Mouse (Mus musculus) left cerebral cortex, adult 2 months (tissue): ENCODE data around the gene Krtap10-10. TPM values are rescaled to one million over a fixed set of nuclear protein-coding genes. Genes with fewer than 3 reads are reported as not detected.
"Not testable (repeated sequence)": the region's sequence is repeated elsewhere in the genome, so short reads cannot be mapped to it uniquely, and the experiment has no call there.

Source experiments
- DNase-seq, 2 experiments: peaks; one replicate each; pipeline ENCODE4 v3.0.0; 2021 to 2022; ENCODE audit warnings: low spot score in 2 of 2, mixed read lengths in 1 of 2; ENCODE audit errors: extremely low spot score in 1 of 2
- H3K27ac ChIP-seq: fragments of 200-600 bp; 2 replicates; pipeline ENCODE4 v1.8.1; 2022
- H3K4me3 ChIP-seq: fragments of 200-600 bp; 2 replicates; pipeline ENCODE4 v1.8.1; 2022
- CTCF ChIP-seq: fragments of 200-600 bp; IDR thresholded peaks from 2 replicates; pipeline ENCODE4 v1.8.1; 2022; ENCODE audit warnings: antibody characterized with exemption, mild to moderate bottlenecking, moderate library complexity
- intact Hi-C: fragments of 180-260 bp; cut with DNase I; formaldehyde crosslinking; loops from one replicate; pipeline ENCODE4 v1.15.1; 2025
- long read RNA-seq, 2 experiments: library from polyadenylated mRNA; stranded (forward); transcript quantifications; one replicate each; pipeline ENCODE4 v2.0.0; 2021; ENCODE audit warnings: borderline mapping rate in 2 of 2
- total RNA-seq, 2 experiments: library from RNA; stranded (reverse); gene quantifications; 2 replicates each; pipeline ENCODE4 v1.2.3; 2021

Krtap10-10 gene
- total RNA-seq: not detected
- long read RNA-seq, experiment 1: 0 reads
- long read RNA-seq, experiment 2: 0 reads

DNA sequence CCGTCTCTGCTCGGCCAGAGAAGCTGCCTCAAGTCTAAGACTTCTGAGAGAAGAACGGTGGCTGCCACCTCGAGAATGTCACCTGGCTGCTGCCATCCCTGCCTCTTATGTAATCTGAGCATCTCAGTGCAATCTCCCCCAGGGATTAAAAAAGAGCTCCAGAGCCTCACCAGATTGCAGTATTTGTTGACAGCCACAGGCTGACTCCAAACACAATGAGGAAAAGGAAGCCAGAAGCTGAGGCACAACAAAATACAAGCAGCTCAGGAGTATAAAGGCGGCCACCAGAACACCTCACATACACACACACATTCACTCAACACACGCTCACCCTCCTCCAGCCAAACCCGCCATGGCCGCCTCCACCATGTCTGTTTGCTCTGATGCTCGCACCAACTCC is at the start of gene Krtap10-10:
Gene Krtap10-10 (plus strand): TSS at position 301 of the 400 bp plus-strand sequence.
- no peak for TF ChIP-seq CTCF
- Histone ChIP-seq H3K27ac (no peak within 1 kb of the TSS), H3K4me3 (no peak within 1 kb of the TSS)
- intact Hi-C loops: no loop called here
- DNase-seq: peak; percentile 13 to 22

DNA sequence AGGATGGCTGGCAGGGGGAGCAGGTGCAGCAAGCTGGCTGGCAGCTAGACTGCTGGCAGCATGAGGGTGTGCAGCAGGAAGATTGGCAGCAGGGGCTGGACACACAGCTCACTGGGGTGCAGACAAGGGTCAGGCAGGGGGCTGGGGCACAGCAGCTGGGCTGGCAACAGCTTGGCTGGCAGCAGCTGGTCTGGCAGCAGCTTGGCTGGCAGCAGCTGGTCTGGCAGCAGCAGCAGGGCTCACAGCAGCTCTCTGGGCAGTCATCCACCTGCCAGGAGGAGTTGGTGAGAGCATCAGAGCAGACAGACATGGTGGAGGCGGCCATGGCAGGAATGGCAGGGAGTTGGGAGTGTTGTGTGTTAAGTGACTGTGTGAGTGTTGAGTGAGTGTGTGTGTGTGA is 47.9 kb upstream of the Krtap10-10 start, which contains the start of gene Gm7137:
Gene Gm7137 (minus strand): TSS at position 325 of the 400 bp plus-strand sequence.
- intact Hi-C loops, DNase-seq, H3K4me3 ChIP-seq, H3K27ac ChIP-seq: not testable (repeated sequence)

GRCm38 (mm10) chr10:77788621-77789020 is 47.1 kb upstream of the Krtap10-10 start:
- intact Hi-C loops: no loop called here
- TF ChIP-seq CTCF: no peak
- H3K27ac ChIP-seq: no peak overlapping the region
- no peak for DNase-seq
- H3K4me3 ChIP-seq: no peak overlapping the region

- intact Hi-C loops: loop anchor here (5.0 kb wide), 1 partner anchor 67 kb away; the partner anchor contains the start of gene Gm3285
- TF ChIP-seq CTCF: no peak
- no peak for DNase-seq
- no peak within 1 kb of the TSS for H3K4me3 ChIP-seq
- no peak within 1 kb of the TSS for H3K27ac ChIP-seq
These were observed 40.8 kb upstream of the Krtap10-10 start, which contains the start of gene Gm9639 for GRCm38 (mm10) chr10:77794976-77795375. TSS of gene Gm9639 (minus strand) at chr10:77795076.

DNA sequence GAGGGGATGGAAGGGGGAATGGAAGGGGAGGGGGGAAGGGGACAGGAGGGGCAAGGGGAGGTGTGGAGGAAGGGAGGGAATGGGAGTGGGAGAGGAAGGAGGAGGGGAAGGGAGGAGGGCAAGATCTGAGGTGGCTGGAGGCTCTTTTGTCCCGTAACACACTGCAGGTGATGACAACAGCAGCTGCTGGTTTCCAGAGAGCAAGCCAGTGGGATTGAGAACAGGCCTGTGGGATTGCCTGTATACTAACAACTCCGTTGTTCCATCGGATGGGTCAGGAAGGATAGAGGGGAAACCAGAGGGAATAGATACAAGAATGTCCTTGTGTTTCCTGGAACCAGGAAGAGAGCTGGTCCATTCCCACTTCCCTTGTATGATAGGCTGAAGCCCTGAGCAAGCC is 38.1 kb upstream of the Krtap10-10 start:
- intact Hi-C loops: loop anchor here (5.0 kb wide), 1 partner anchor 65 kb away; the partner anchor contains the start of gene Gm3285
- DNase-seq: no peak
- Histone ChIP-seq H3K4me3 (no peak overlapping the region), H3K27ac (no peak overlapping the region)
- no peak for TF ChIP-seq CTCF

DNA sequence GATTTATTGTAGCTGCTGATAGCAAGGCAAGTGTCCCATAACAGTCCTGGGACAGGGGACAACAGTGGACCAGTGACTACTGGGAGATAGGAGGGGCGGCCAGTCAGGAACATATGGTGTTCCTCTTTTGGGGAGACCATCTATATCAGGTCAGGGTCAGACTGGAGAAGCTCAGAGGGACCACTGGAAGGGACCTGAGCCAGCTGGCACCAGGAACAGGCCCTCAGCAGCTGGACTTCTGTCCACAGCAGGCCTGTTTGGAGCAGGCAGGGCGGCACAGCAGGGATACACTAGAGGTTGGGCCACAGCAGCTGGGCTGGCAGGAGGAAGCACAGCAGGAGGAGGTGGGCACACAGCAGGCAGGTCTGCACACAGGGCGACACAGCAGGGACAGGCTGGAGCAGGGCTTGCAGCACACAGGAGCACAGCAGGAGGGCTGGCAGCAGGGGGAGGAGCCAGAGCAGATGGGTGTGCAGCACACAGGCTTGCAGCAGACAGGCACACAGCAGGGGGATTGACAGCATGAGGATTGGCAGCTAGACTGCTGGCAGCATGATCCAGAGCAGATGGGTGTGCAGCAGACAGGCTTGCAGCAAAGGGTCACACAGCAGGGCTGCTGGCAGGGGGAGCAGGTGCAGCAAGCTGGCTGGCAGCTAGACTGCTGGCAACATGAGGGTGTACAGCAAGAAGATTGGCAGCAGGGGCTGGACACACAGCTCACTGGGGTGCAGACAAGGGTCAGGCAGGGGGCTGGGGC is 37.4 kb upstream of the Krtap10-10 start:
- not testable (repeated sequence) for DNase-seq, H3K4me3 ChIP-seq, H3K27ac ChIP-seq
- intact Hi-C loops: loop anchor here (5.0 kb wide), 1 partner anchor 64 kb away; the partner anchor contains the start of gene Gm3285

DNA sequence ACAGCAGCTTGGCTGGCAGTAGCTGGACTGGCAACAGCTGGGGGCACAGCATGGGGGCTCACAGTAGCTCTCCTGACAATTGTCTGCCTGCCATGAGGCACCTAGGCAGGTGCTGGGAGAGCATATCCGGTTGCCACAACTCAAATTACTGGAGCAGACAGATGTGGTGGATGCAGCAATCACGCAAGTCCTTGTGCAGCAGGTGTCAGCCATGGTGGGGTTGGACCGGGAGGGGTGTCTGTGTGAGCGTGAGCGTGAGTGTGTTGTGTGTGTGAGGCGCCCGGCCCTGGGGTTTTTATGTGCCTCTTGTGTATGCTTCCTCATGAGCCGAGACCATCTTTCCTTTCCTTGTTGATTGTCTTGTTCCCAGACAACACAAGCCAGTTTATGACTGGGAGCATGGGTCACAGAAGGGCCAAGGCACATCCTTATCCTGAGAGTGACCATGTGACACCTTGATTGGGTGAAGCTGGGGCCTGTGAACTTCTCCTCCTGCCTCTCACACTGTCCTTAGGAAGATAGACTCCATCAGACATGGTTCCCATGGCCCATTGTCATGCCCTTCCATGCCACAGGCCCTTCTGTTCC is 36.7 kb upstream of the Krtap10-10 start, which contains the start of gene Gm19668:
Gene Gm19668 (minus strand): TSS at position 213 of the 588 bp plus-strand sequence.
- no peak within 1 kb of the TSS for H3K27ac ChIP-seq
- no peak within 1 kb of the TSS for H3K4me3 ChIP-seq
- no peak for DNase-seq
- no peak for TF ChIP-seq CTCF
- intact Hi-C loops: loop anchor here (5.0 kb wide), 1 partner anchor 63 kb away; the partner anchor contains the start of gene Gm3285

DNA sequence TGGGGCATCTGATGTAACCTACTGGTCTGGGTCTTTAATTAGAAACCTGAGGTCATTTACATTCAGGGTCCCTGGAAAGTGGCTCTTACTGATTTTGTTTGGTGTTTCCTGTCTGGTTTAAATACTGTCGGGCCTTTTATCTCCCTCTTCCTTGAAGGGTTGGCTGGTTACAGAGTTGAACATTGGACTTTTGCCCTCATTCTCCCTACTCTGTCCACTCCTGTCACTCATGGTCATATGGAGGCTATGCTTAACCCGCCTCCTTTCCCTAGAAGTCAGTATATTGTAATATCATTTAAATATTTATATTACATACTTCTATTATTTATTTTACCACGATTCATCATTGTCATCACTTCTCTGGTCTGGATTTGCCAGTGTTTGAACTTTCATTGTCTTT is 31.7 kb upstream of the Krtap10-10 start:
- Histone ChIP-seq H3K4me3 (no peak overlapping the region), H3K27ac (no peak overlapping the region)
- no peak for DNase-seq
- TF ChIP-seq CTCF: no peak
- intact Hi-C loops: no loop called here

GRCm38 (mm10) chr10:77811743-77812142 is 24.0 kb upstream of the Krtap10-10 start, which contains the start of gene Gm9507:
TSS of gene Gm9507 (minus strand) at chr10:77811843.
- TF ChIP-seq CTCF: no peak
- Histone ChIP-seq H3K4me3 (no peak within 1 kb of the TSS), H3K27ac (no peak within 1 kb of the TSS)
- no peak for DNase-seq
- intact Hi-C loops: no loop called here

GRCm38 (mm10) chr10:77814382-77814781 is 21.4 kb upstream of the Krtap10-10 start, which contains the start of gene Gm2696:
TSS of gene Gm2696 (plus strand) at chr10:77814682.
- Histone ChIP-seq H3K4me3 (no peak within 1 kb of the TSS), H3K27ac (no peak within 1 kb of the TSS)
- TF ChIP-seq CTCF: no peak
- DNase-seq: no peak
- intact Hi-C loops: no loop called here

GRCm38 (mm10) chr10:77815514-77815913 is 20.2 kb upstream of the Krtap10-10 start:
- Histone ChIP-seq H3K4me3 (no peak overlapping the region), H3K27ac (no peak overlapping the region)
- peak; percentile 52 for TF ChIP-seq CTCF
- intact Hi-C loops: no loop called here
- DNase-seq: peak in 1 of 2 experiments; percentile 21

- DNase-seq: no peak
- intact Hi-C loops: no loop called here
- Histone ChIP-seq H3K4me3 (no peak overlapping the region), H3K27ac (no peak overlapping the region)
- no peak for TF ChIP-seq CTCF
These were observed 17.2 kb upstream of the Krtap10-10 start for GRCm38 (mm10) chr10:77818523-77818922.
